Mouse (Mus musculus) forebrain, embryonic 16.5 days (tissue): ENCODE results near the gene C1qtnf12. TPM values are rescaled to one million over a fixed set of nuclear protein-coding genes. Genes with fewer than 3 reads are reported as not detected.

Experiments
- ATAC-seq: fragments of 200-750 bp; cut with Nextera tagmentation; 2 replicates; pipeline ENCODE4 v1.8.0; 2017; ENCODE audit warnings: mild to moderate bottlenecking, moderate library complexity
- H3K27ac ChIP-seq: fragments of 300-500 bp; sonication (generic); 2 replicates; pipeline ENCODE4 v1.5.1; 2014; ENCODE audit warnings: low read length, control low read depth
- H3K27me3 ChIP-seq: fragments of 300-500 bp; sonication (generic); replicated peaks from 2 replicates; pipeline ENCODE4 v1.6.1; 2014; ENCODE audit warnings: low read length; ENCODE audit not compliant: control insufficient read depth, insufficient read depth
- H3K36me3 ChIP-seq: fragments of 300-500 bp; sonication (generic); 2 replicates; pipeline ENCODE4 v1.6.1; 2014; ENCODE audit not compliant: control insufficient read depth, insufficient read depth
- H3K4me1 ChIP-seq: fragments of 300-500 bp; sonication (generic); replicated peaks from 2 replicates; pipeline ENCODE4 v1.6.1; 2014; ENCODE audit warnings: low read length; ENCODE audit not compliant: control insufficient read depth, insufficient read depth
- H3K4me2 ChIP-seq: fragments of 300-500 bp; sonication (generic); 2 replicates; pipeline ENCODE4 v1.6.1; 2014; ENCODE audit warnings: mild to moderate bottlenecking, low read length, control low read depth
- H3K4me3 ChIP-seq: fragments of 300-500 bp; sonication (generic); replicated peaks from 2 replicates; pipeline ENCODE4 v1.5.1; 2014; ENCODE audit warnings: mild to moderate bottlenecking, low read length, control low read depth
- H3K9ac ChIP-seq: fragments of 300-500 bp; sonication (generic); replicated peaks from 2 replicates; pipeline ENCODE4 v1.6.1; 2014; ENCODE audit warnings: low read depth, low read length, control low read depth
- H3K9me3 ChIP-seq: fragments of 300-500 bp; sonication (generic); 2 replicates; pipeline ENCODE4 v1.6.1; 2016; ENCODE audit warnings: low read length; ENCODE audit not compliant: control insufficient read depth
- WGBS: fragments of 180-500 bp; shearing (Covaris S2); extraction: QIAGEN DNeasy Blood & Tissue Kit; methylation state at CpG from one replicate; pipeline ENCODE4 v1.1.7; 2014; 5-methylcytosine and 5-hydroxymethylcytosine counted together
- polyA plus RNA-seq: library from polyadenylated mRNA; unstranded; fragments of >200 nt; fragmentation: Nextera tagmentation; extraction: Ambion mirVana; gene quantifications from 2 replicates; pipeline ENCODE4 v1.2.1, GENCODE M21; 2015

C1qtnf12 gene
- polyA plus RNA-seq, 1 experiment from 2014 or later, result 6.3 TPM

- Histone ChIP-seq H3K27me3 (no peaks in the 10 kb centered on the region), H3K9ac (peak within 1 kb of the TSS; percentile 81), H3K4me3 (peak within 1 kb of the TSS; percentile 74), H3K4me1 (peaks cover 22% of the 10 kb centered on the region), H3K4me2 (peak within 1 kb of the TSS; percentile 99), H3K9me3 (no peaks in the 10 kb centered on the region), H3K27ac (peak within 1 kb of the TSS; percentile 96), H3K36me3 (no peaks in the 10 kb centered on the region)
- ATAC-seq, result peak; percentile 89
- under 1% methylated on average over 94 of the region's 99 CpGs for WGBS
These were observed 30.3 kb downstream of the C1qtnf12 start, which contains the start of the genes B3galt6 and Sdf4 for GRCm38 (mm10) chr4:155992241-155992905. Gene B3galt6, minus strand, starts transcription at chr4:155992649. Gene Sdf4, plus strand, starts transcription at chr4:155992872.

GRCm38 (mm10) chr4:155992906-155993547, 30.9 kb downstream of the C1qtnf12 start:
- no peaks in the 10 kb centered on the region for H3K27me3 ChIP-seq
- no peaks in the 10 kb centered on the region for H3K9me3 ChIP-seq
- under 1% methylated on average over 70 of the region's 70 CpGs for WGBS
- peak overlapping the region; percentile 81 for H3K9ac ChIP-seq
- peak; percentile 86 for ATAC-seq
- H3K27ac ChIP-seq, result peak overlapping the region; percentile 96
- peak overlapping the region; percentile 61 for H3K4me3 ChIP-seq
- peak overlapping the region; percentile 68 for H3K4me2 ChIP-seq
- no peaks in the 10 kb centered on the region for H3K36me3 ChIP-seq
- peaks cover 22% of the 10 kb centered on the region for H3K4me1 ChIP-seq

GRCm38 (mm10) chr4:155993606-155994005, 31.5 kb downstream of the C1qtnf12 start:
- no peaks in the 10 kb centered on the region for H3K9me3 ChIP-seq
- peak overlapping the region; percentile 96 for H3K27ac ChIP-seq
- H3K4me3 ChIP-seq, result peak overlapping the region; percentile 61
- peak overlapping the region; percentile 81 for H3K9ac ChIP-seq
- peaks cover 22% of the 10 kb centered on the region for H3K4me1 ChIP-seq
- H3K36me3 ChIP-seq, result no peaks in the 10 kb centered on the region
- H3K4me2 ChIP-seq, result peak overlapping the region; percentile 68
- 4% methylated on average over 15 of the region's 15 CpGs for WGBS
- H3K27me3 ChIP-seq, result no peaks in the 10 kb centered on the region
- no peak for ATAC-seq

- 95% methylated on average over 3 of the region's 3 CpGs for WGBS
These were observed 42.0 kb downstream of the C1qtnf12 start for GRCm38 (mm10) chr4:156004109-156004508.

GRCm38 (mm10) chr4:156008369-156008768, 46.3 kb downstream of the C1qtnf12 start:
- WGBS, result 95% methylated on average over 4 of the region's 4 CpGs
- no peak overlapping the region for H3K27ac ChIP-seq
- no peaks in the 10 kb centered on the region for H3K9me3 ChIP-seq
- no peak overlapping the region for H3K4me3 ChIP-seq
- no peak for ATAC-seq
- H3K4me1 ChIP-seq, result no peaks in the 10 kb centered on the region
- H3K36me3 ChIP-seq, result peaks cover 52% of the 10 kb centered on the region
- no peak overlapping the region for H3K4me2 ChIP-seq
- H3K9ac ChIP-seq, result no peak overlapping the region
- H3K27me3 ChIP-seq, result no peaks in the 10 kb centered on the region

More at GRCm38 (mm10) chr4:156004109-156004508, 42.0 kb downstream of the C1qtnf12 start:
- Histone ChIP-seq H3K36me3 (peaks cover 60% of the 10 kb centered on the region), H3K9ac (no peak overlapping the region), H3K9me3 (no peaks in the 10 kb centered on the region), H3K4me3 (no peak overlapping the region), H3K27ac (no peak overlapping the region), H3K4me2 (no peak overlapping the region), H3K27me3 (no peaks in the 10 kb centered on the region), H3K4me1 (no peaks in the 10 kb centered on the region)
- no peak for ATAC-seq

GRCm38 (mm10) chr4:156013637-156014036, 51.5 kb downstream of the C1qtnf12 start, which contains the start of gene Tnfrsf4:
Gene Tnfrsf4, plus strand, starts transcription at chr4:156013843.
- H3K4me2 ChIP-seq, result no peak within 1 kb of the TSS
- H3K27ac ChIP-seq, result no peak within 1 kb of the TSS
- ATAC-seq, result no peak
- WGBS, result 86% methylated on average over 8 of the region's 8 CpGs
- H3K4me3 ChIP-seq, result no peak within 1 kb of the TSS
- H3K9me3 ChIP-seq, result no peaks in the 10 kb centered on the region
- H3K9ac ChIP-seq, result no peak within 1 kb of the TSS
- H3K4me1 ChIP-seq, result no peaks in the 10 kb centered on the region
- H3K27me3 ChIP-seq, result no peaks in the 10 kb centered on the region
- peaks cover 23% of the 10 kb centered on the region for H3K36me3 ChIP-seq

GRCm38 (mm10) chr4:156014436-156014835, 52.3 kb downstream of the C1qtnf12 start:
- Histone ChIP-seq H3K27ac (no peak overlapping the region), H3K36me3 (peaks cover 15% of the 10 kb centered on the region), H3K4me2 (no peak overlapping the region), H3K27me3 (no peaks in the 10 kb centered on the region), H3K4me3 (no peak overlapping the region), H3K4me1 (no peaks in the 10 kb centered on the region), H3K9ac (no peak overlapping the region), H3K9me3 (no peaks in the 10 kb centered on the region)
- ATAC-seq, result no peak
- WGBS, result 85% methylated on average over 2 of the region's 2 CpGs

Other genes starting within 250 kb of the C1qtnf12 start
- 7.3 and 11.4 TPM in 2 replicates for gene Tmem240, start 227.5 kb upstream of the C1qtnf12 start, polyA plus RNA-seq
- gene Atad3a, start 201.2 kb upstream of the C1qtnf12 start, polyA plus RNA-seq, result 98.2 and 101 TPM in 2 replicates
- 27.3 and 29.6 TPM in 2 replicates for gene Vwa1, start 187.6 kb upstream of the C1qtnf12 start, polyA plus RNA-seq
- 0.47 and 0.53 TPM in 2 replicates for gene Tmem88b, start 176.4 kb upstream of the C1qtnf12 start, polyA plus RNA-seq
- gene Ankrd65, start 171.9 kb upstream of the C1qtnf12 start, polyA plus RNA-seq, result not detected in 2 replicates
- gene Mrpl20, start 159.4 kb upstream of the C1qtnf12 start, polyA plus RNA-seq, result 214 and 231 TPM in 2 replicates
- 176 and 188 TPM in 2 replicates for gene Ccnl2, start 149.8 kb upstream of the C1qtnf12 start, polyA plus RNA-seq
- gene Aurkaip1, start 131.0 kb upstream of the C1qtnf12 start, polyA plus RNA-seq, result 111 and 121 TPM in 2 replicates
- gene Mxra8, start 122.6 kb upstream of the C1qtnf12 start, polyA plus RNA-seq, result 16.9 and 19.8 TPM in 2 replicates
- 7.0 and 10.0 TPM in 2 replicates for gene Dvl1, start 114.9 kb upstream of the C1qtnf12 start, polyA plus RNA-seq
- gene Tas1r3, start 99.0 kb upstream of the C1qtnf12 start, polyA plus RNA-seq, result 0.72 and 0.84 TPM in 2 replicates
- gene Cptp, start 92.9 kb upstream of the C1qtnf12 start, polyA plus RNA-seq, result 22.5 and 23.8 TPM in 2 replicates
- 89.8 and 100 TPM in 2 replicates for gene Ints11, start 92.8 kb upstream of the C1qtnf12 start, polyA plus RNA-seq
- 68.0 and 70.3 TPM in 2 replicates for gene Pusl1, start 70.5 kb upstream of the C1qtnf12 start, polyA plus RNA-seq
- 94.8 and 101 TPM in 2 replicates for gene Acap3, start 70.5 kb upstream of the C1qtnf12 start, polyA plus RNA-seq
- 115 and 121 TPM in 2 replicates for gene Ube2j2, start 18.5 kb upstream of the C1qtnf12 start, polyA plus RNA-seq
- gene B3galt6, start 30.3 kb downstream of the C1qtnf12 start, polyA plus RNA-seq, result 26.8 and 30.4 TPM in 2 replicates
- 118 and 125 TPM in 2 replicates for gene Sdf4, start 30.6 kb downstream of the C1qtnf12 start, polyA plus RNA-seq
- gene Tnfrsf4, start 51.5 kb downstream of the C1qtnf12 start, polyA plus RNA-seq, result 1.0 and 1.4 TPM in 2 replicates
- gene Tnfrsf18, start 63.8 kb downstream of the C1qtnf12 start, polyA plus RNA-seq, result 0.60 and 1.5 TPM in 2 replicates
- not detected in 2 replicates for gene Ttll10, start 97.1 kb downstream of the C1qtnf12 start, polyA plus RNA-seq
- gene 9430015G10Rik, start 147.7 kb downstream of the C1qtnf12 start, polyA plus RNA-seq, result 43.2 and 45.8 TPM in 2 replicates
- 0.42 and 0.73 TPM in 2 replicates for gene Rnf223, start 168.2 kb downstream of the C1qtnf12 start, polyA plus RNA-seq
- gene Agrn, start 235.2 kb downstream of the C1qtnf12 start, polyA plus RNA-seq, result 113 and 125 TPM in 2 replicates
- gene Isg15, start 238.5 kb downstream of the C1qtnf12 start, polyA plus RNA-seq, result 1.5 TPM in 2 replicates
- 3.3 and 4.0 TPM in 2 replicates for gene AW011738, start 241.0 kb downstream of the C1qtnf12 start, polyA plus RNA-seq